Mouse (Mus musculus) neutrophil, adult 5-6 weeks (primary cell): Measurements from ENCODE around the gene Atox1. TPM values are rescaled to one million over a fixed set of nuclear protein-coding genes. Genes with fewer than 3 reads are reported as not detected.
"Not testable (repeated sequence)": the region's sequence is repeated elsewhere in the genome, so short reads cannot be mapped to it uniquely, and the experiment has no call there.

Experiments used
- ATAC-seq: fragments of 151-379, 151-347 bp; 2 replicates; pipeline ENCODE4 v1.8.0; 2017; ENCODE audit warnings: mild to moderate bottlenecking, moderate TSS enrichment; ENCODE audit not compliant: insufficient number of reproducible peaks, poor library complexity, low FRiP score, severe bottlenecking; ENCODE audit errors: extremely low read depth
- total RNA-seq: library from RNA; stranded (forward); fragments of 200-1000 nt; gene quantifications from 2 replicates; pipeline ENCODE4 v1.2.3, GENCODE M21; 2017

The Atox1 gene
- total RNA-seq, 1 experiment from 2014 or later: 50.4 TPM

GRCm38 (mm10) chr11:55416609-55417265 is 44.3 kb downstream of the Atox1 start:
- no peak for ATAC-seq

- not testable (repeated sequence) for ATAC-seq
These were observed 45.3 kb downstream of the Atox1 start for GRCm38 (mm10) chr11:55415731-55416130.

GRCm38 (mm10) chr11:55415036-55415704 is 45.9 kb downstream of the Atox1 start:
- ATAC-seq: no peak

GRCm38 (mm10) chr11:55414314-55414713 is 46.7 kb downstream of the Atox1 start:
- ATAC-seq: no peak

GRCm38 (mm10) chr11:55413416-55413796 is 47.6 kb downstream of the Atox1 start:
- ATAC-seq: no peak

GRCm38 (mm10) chr11:55412680-55413415 is 48.2 kb downstream of the Atox1 start:
- no peak for ATAC-seq

- ATAC-seq: no peak
These were observed 49.0 kb downstream of the Atox1 start for GRCm38 (mm10) chr11:55412034-55412433.

GRCm38 (mm10) chr11:55410502-55410901 is 50.5 kb downstream of the Atox1 start:
- ATAC-seq: no peak

GRCm38 (mm10) chr11:55410005-55410404 is 51.0 kb downstream of the Atox1 start:
- ATAC-seq: no peak

- no peak for ATAC-seq
These were observed 53.9 kb downstream of the Atox1 start for GRCm38 (mm10) chr11:55407133-55407532.

- no peak for ATAC-seq
These were observed 55.2 kb downstream of the Atox1 start for GRCm38 (mm10) chr11:55405601-55406469.

GRCm38 (mm10) chr11:55404659-55405457 is 56.2 kb downstream of the Atox1 start:
- ATAC-seq: no peak

GRCm38 (mm10) chr11:55400863-55401262 is 60.2 kb downstream of the Atox1 start:
- ATAC-seq: no peak

- ATAC-seq: no peak
These were observed 62.7 kb downstream of the Atox1 start for GRCm38 (mm10) chr11:55398371-55398770.

- no peak for ATAC-seq
These were observed 63.6 kb downstream of the Atox1 start for GRCm38 (mm10) chr11:55397441-55397840.

- ATAC-seq: no peak
These were observed 64.0 kb downstream of the Atox1 start for GRCm38 (mm10) chr11:55397036-55397435.
